Comparison of ENCODE assay signal across 8 mouse cellular contexts in genomic region chr1:184733300-184734066, GRCm38 (mm10). TPM values are rescaled to one million over a fixed set of nuclear protein-coding genes. Genes with fewer than 3 reads are reported as not detected.
A peak's percentile ranks its signal among the peaks of the same experiment; 100 is the strongest.
DNase-seq lines count a peak whose midpoint lies in the region; ATAC-seq and TF ChIP-seq lines count a peak whose summit lies in the region.

No protein-coding gene starts in this region.

- no peak for TF ChIP-seq CTCF in layer of hippocampus, adult 2 months (conservative IDR thresholded peaks at IDR 0.05)
- TF ChIP-seq CTCF in forebrain, postnatal 0 days (IDR thresholded peaks at IDR 0.05; ENCODE audit: low read depth): no peak
- TF ChIP-seq CTCF in kidney, postnatal 0 days (IDR thresholded peaks at IDR 0.05; ENCODE audit: low read depth): no peak

- H3K4me1 ChIP-seq in forebrain, postnatal 0 days (ENCODE audit: insufficient read depth): no peaks in the 10 kb centered on the region
- H3K4me1 ChIP-seq in kidney, postnatal 0 days (replicated peaks; ENCODE audit: insufficient read depth, low read length): peaks cover 11% of the 10 kb centered on the region; the same call in 1 of the 2 replicates
- H3K4me1 ChIP-seq in stomach, embryonic 16.5 days (ENCODE audit: control insufficient read depth, insufficient read depth, low read length): 0 out of 2 replicates have a peak, but pooled peaks cover 8% of the 10 kb centered on the region

- peak overlapping the region; percentile 54; the same call in 1 of the 2 replicates for H3K4me3 ChIP-seq in layer of hippocampus, adult 2 months
- no peak overlapping the region for H3K4me3 ChIP-seq in forebrain, postnatal 0 days (ENCODE audit: low read depth, low read length)
- peak overlapping the region; percentile 62 for H3K4me3 ChIP-seq in kidney, postnatal 0 days (replicated peaks; ENCODE audit: low read depth, low read length)
- H3K4me3 ChIP-seq in stomach, embryonic 16.5 days (replicated peaks; ENCODE audit: low read length): peak overlapping the region; percentile 64

- no peak for ATAC-seq in forebrain, postnatal 0 days
- no peak for ATAC-seq in kidney, postnatal 0 days (replicated peaks; ENCODE audit: low FRiP score, low read depth)
- ATAC-seq in stomach, embryonic 16.5 days (ENCODE audit: insufficient read depth, low FRiP score): no peak

- no peak overlapping the region for H3K27ac ChIP-seq in layer of hippocampus, adult 2 months
- H3K27ac ChIP-seq in forebrain, postnatal 0 days (ENCODE audit: low read depth, low read length): no peak overlapping the region
- 0 out of 2 replicates have a peak overlapping the region, but pooled peaks have one; percentile 6 for H3K27ac ChIP-seq in kidney, postnatal 0 days
- no peak overlapping the region for H3K27ac ChIP-seq in stomach, embryonic 16.5 days (ENCODE audit: low read length)

- no peak overlapping the region for H3K9ac ChIP-seq in forebrain, postnatal 0 days
- no peak overlapping the region for H3K9ac ChIP-seq in kidney, postnatal 0 days (ENCODE audit: low read depth, low read length)
- peak overlapping the region; percentile 51 for H3K9ac ChIP-seq in stomach, embryonic 16.5 days (ENCODE audit: low read length)

- H3K9me3 ChIP-seq in forebrain, postnatal 0 days (ENCODE audit: low read length): no peaks in the 10 kb centered on the region
- H3K9me3 ChIP-seq in kidney, postnatal 0 days (replicated peaks; ENCODE audit: low read length): no peaks in the 10 kb centered on the region
- no peaks in the 10 kb centered on the region for H3K9me3 ChIP-seq in stomach, embryonic 16.5 days (replicated peaks; ENCODE audit: control insufficient read depth, low read length)

- H3K36me3 ChIP-seq in forebrain, postnatal 0 days (ENCODE audit: insufficient read depth): no peaks in the 10 kb centered on the region
- no peaks in the 10 kb centered on the region for H3K36me3 ChIP-seq in kidney, postnatal 0 days (ENCODE audit: insufficient read depth, low read length)
- no peaks in the 10 kb centered on the region for H3K36me3 ChIP-seq in stomach, embryonic 16.5 days (ENCODE audit: control insufficient read depth, insufficient read depth, low read length)

- DNase-seq in layer of hippocampus, adult 2 months (ENCODE audit: low spot score in 2 of 2): no peak
- no peak for DNase-seq in layer of hippocampus, adult 9-10 months (ENCODE audit: low spot score)
- DNase-seq in forebrain, postnatal 0 days: peak; percentile 71
- no peak for DNase-seq in kidney, postnatal 0 days (ENCODE audit: low spot score)
- DNase-seq in lung, postnatal 4 days: peak; percentile 58
- DNase-seq in gastrocnemius, adult 8-10 months (ENCODE audit: low spot score in 2 of 2): no peak
- no peak for DNase-seq in frontal cortex, postnatal 25 days (ENCODE audit: low spot score in 2 of 2)

- H3K4me2 ChIP-seq in forebrain, postnatal 0 days (ENCODE audit: low read depth): no peak overlapping the region
- H3K4me2 ChIP-seq in kidney, postnatal 0 days (ENCODE audit: low read length): peak overlapping the region; percentile 80
- H3K4me2 ChIP-seq in stomach, embryonic 16.5 days (ENCODE audit: low read depth, low read length): peak overlapping the region; percentile 84

- WGBS in forebrain, postnatal 0 days: 3% methylated on average over 28 of the region's 28 CpGs
- 3% methylated on average over 28 of the region's 28 CpGs for WGBS in kidney, postnatal 0 days
- 4% methylated on average over 28 of the region's 28 CpGs for WGBS in stomach, embryonic 16.5 days

- peaks cover 55% of the 10 kb centered on the region for H3K27me3 ChIP-seq in forebrain, postnatal 0 days (ENCODE audit: insufficient read depth, low read length)
- peaks cover 68% of the 10 kb centered on the region for H3K27me3 ChIP-seq in kidney, postnatal 0 days (ENCODE audit: insufficient read depth, low read length)
- H3K27me3 ChIP-seq in stomach, embryonic 16.5 days (ENCODE audit: control insufficient read depth, insufficient read depth, low read length): peaks cover 66% of the 10 kb centered on the region

RNA-seq across cellular contexts. Expression of gene Hlx, which starts 1.1 kb away (rescaled TPM):
- total RNA-seq in layer of hippocampus, adult 2 months (2021): 1 to 10 TPM; 1.4 to 1.6 TPM
- total RNA-seq in forebrain, postnatal 0 days (2014; rRNA removed): 1.2 and 2.8 TPM in 2 replicates
- 1.6 and 2.4 TPM in 2 replicates for polyA plus RNA-seq in forebrain, postnatal 0 days (2015; fragmentation: Nextera tagmentation; extraction: Ambion mirVana)
- 12.1 and 12.7 TPM in 2 replicates for polyA plus RNA-seq in kidney, postnatal 0 days (2015; fragmentation: Nextera tagmentation; extraction: Ambion mirVana)
- polyA plus RNA-seq in stomach, embryonic 16.5 days (2015; fragmentation: Nextera tagmentation; extraction: Ambion mirVana): 6.6 and 8.3 TPM in 2 replicates
- total RNA-seq in gastrocnemius, adult 8-10 months (2022): 10 to 100 TPM in 2 of 4 experiments, 1 to 10 TPM in 2; 5.9 to 12.1 (median 10.1) TPM

Comparison
In these comparisons a context has a peak if more than half of its experiments do, and no peak if none do; other contexts are left out.
1. DNase-seq: peak in forebrain, postnatal 0 days (single experiment) and lung, postnatal 4 days (2 of 2); none in layer of hippocampus, adult 2 months (0 of 2), layer of hippocampus, adult 9-10 months (single experiment), kidney, postnatal 0 days (single experiment), gastrocnemius, adult 8-10 months (0 of 2) and frontal cortex, postnatal 25 days (0 of 2).